Mouse (Mus musculus): ENCODE data around the gene Prkar2b. TPM values are rescaled to one million over a fixed set of nuclear protein-coding genes. Genes with fewer than 3 reads are reported as not detected.
"Not testable (repeated sequence)": the region's sequence is repeated elsewhere in the genome, so short reads cannot be mapped to it uniquely, and the experiment has no call there.

Gene Prkar2b
- total RNA-seq, 4 experiments from 2014 or later = 3.0 to 3.8 (median 3.4) TPM

GRCm38 (mm10) chr12:32009985-32010369 lies 51.1 kb downstream of the Prkar2b start:
- not testable (repeated sequence) for DNase-seq (ENCODE audit: low spot score)

DNA sequence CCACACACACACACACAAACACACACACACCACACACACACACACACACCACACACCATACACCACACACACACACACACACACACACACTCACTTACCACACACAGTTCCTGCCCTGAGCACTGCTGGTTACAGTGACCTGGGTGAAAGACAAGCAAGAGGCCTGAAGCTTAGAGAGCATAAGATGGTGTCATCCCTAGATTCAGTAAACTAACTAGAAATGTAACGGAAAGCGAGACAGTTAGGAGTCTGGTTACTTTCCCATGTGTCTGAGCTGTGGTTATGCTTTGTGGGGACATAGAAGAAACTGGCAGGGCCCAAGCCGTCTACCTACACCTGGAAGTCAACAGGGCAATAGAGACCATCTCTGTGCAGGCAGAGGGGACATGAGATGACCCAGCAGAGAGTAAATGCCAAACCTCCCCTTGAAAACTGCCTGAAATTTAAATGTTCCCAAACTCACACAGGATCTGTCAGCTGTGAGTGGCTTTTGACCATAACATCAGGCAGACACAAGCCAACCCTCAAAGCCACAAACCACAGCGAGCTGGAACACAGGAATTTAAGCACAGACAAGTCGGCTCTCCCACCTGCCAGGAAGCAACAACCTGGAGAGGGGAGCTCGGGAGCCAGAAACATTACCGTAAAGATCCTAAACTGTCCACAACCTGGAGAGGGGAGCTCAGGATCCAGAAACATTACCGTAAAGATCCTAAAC lies 51.7 kb downstream of the Prkar2b start:
- DNase-seq (ENCODE audit: low spot score) = no peak

DNA sequence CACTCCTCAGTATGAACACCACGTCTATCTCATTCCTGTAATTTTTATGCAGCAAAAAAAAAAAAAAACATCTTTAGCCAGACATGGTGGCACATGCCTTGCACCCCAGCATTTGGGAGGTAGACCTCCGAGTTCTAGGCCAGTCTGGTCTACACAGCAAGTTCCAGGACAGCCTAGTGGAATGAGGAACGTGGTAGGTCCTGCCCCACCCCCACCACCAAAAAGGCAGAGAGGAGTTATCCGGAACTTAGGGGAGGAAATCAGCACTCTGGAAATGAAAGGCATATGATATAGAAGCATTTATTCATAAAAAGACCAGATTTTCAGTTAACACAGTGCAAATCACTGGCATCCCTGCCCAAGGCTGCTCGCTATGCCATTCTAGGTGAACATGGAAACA lies 52.4 kb downstream of the Prkar2b start:
- no peak for DNase-seq (ENCODE audit: low spot score)

DNA sequence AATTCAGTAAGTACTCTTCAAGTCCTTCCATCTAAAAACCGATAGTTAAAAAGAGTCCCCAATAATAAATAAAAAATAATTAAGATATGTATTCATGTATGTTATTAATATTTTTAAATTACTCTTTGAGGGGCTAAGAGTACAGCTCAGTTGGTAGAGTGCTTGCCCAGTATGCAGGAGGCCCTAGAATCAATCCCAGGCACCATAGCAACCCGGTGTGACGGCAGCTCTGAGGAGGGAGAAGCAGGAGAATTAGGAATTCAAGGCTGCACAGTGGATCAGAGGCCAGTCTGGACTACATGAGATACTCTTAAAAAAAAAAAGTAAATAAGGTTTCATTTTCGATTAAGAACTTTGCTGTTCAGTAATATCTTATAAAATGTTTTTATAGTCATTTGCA lies 53.5 kb downstream of the Prkar2b start:
- DNase-seq (ENCODE audit: low spot score) = no peak

GRCm38 (mm10) chr12:32007040-32007439 lies 54.1 kb downstream of the Prkar2b start:
- no peak for DNase-seq (ENCODE audit: low spot score)

DNA sequence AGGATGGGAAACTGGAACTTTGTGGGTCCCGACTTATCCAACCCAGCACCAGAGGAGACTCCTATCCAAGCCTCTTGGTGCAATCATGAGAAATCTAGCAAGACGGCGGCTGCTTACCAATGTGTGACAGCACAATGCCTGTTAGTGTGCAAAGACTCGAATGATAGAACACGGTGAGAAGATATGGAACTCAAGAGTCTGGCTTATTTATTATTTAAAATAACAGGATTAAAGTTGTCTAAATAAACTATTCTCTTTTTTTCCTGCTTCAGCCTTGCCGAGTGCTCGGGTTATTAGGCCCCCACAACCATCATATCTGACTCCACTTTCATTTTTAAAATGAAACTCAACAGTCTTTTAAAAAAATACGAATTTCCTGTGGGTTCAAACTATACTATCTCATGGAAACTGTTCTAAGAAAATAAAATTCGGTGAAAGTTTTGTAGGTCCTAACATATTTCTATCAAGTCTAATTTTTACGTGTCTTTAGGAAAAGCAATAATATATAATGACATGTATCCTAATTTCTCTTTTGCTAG lies 54.6 kb downstream of the Prkar2b start:
- no peak for DNase-seq (ENCODE audit: low spot score)

DNA sequence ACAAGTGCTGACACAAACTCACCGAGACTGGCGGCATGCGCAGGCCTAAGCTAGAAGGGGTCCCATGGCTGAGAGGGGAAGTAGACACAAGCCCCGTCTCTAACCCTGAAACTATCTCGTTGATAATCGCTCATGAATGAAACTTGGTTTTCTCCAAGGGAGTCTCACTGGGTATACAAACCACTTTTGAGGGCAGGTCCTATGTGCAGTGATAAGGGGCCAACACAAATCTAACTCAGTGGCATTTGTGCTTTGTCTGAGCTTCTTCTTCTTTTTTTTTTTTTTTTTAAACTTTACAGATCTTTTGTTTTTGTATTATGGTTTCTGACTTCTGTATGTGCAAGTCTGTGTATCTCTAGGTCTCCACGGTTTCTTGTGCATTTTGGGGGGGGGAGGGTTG lies 60.6 kb downstream of the Prkar2b start:
- no peak for DNase-seq (ENCODE audit: low spot score)

DNA sequence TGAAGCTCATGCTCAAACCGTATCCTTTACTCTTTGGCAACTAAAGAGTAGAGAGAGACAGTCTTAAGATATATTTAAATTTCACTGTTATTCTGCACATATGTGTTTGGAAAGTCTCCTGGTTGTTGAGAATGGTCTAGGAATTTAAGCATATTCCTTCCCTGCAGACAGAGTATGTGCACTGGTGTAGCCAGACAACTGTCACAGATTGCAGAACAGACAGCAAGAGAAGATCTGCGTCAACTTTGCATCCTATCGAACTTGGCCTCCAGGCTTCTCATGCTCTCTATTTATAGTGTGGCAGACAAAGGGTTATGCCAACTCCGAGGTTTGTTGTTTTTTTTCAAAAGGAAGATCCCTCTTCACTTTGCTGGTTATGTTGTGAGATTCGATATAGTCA lies 62.4 kb downstream of the Prkar2b start:
- no peak for DNase-seq (ENCODE audit: low spot score)

- DNase-seq (ENCODE audit: low spot score) = no peak
Observed at GRCm38 (mm10) chr12:31997328-31997878, 63.7 kb downstream of the Prkar2b start.

- DNase-seq (ENCODE audit: low spot score) = peak; percentile 13
Observed at GRCm38 (mm10) chr12:31996877-31997276, 64.2 kb downstream of the Prkar2b start.

DNA sequence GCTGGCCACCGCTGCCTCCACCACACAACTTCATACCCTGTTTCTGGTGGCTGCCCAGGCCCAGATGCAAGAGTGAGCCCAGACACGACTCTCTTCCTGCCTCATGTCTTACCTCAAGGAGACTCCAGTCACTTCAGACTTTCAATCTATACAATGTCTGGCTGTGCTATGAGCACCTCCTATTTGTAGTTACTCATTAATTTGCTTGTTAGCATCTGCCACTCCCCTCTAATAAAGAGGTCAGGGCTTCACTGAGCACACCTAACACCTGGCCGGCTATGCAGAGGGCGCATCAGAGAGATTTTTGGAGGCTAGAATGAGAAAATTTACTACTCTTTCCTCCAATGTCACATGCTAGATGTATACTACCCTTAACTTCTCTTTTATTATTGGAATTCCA lies 70.5 kb downstream of the Prkar2b start:
- no peak for DNase-seq (ENCODE audit: low spot score)

GRCm38 (mm10) chr12:31989726-31990125 lies 71.4 kb downstream of the Prkar2b start:
- no peak for DNase-seq (ENCODE audit: low spot score)

- no peak for DNase-seq (ENCODE audit: low spot score)
Observed at GRCm38 (mm10) chr12:31986463-31986862, 74.6 kb downstream of the Prkar2b start.

DNA sequence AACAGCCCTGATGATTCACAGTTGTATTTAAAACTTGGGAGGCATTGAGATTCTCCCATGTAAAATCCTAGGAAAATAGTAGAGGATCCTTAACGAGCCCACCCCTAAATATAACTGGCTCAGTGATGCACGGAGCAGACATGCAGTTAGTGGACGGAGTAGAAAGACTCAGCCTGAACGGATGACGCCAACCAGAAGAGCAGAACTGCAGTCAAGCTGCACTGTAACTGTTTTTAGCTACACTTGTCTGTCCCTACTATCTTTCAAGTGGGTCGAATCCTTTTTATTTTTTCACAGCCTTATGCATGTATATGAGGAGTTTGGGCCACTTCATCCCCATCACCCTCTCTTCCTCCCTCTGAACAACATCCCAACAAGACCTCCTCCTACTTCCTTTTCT lies 75.4 kb downstream of the Prkar2b start:
- DNase-seq (ENCODE audit: low spot score) = no peak

- DNase-seq (ENCODE audit: low spot score) = no peak
Observed at GRCm38 (mm10) chr12:31984664-31985063, 76.4 kb downstream of the Prkar2b start.

DNA sequence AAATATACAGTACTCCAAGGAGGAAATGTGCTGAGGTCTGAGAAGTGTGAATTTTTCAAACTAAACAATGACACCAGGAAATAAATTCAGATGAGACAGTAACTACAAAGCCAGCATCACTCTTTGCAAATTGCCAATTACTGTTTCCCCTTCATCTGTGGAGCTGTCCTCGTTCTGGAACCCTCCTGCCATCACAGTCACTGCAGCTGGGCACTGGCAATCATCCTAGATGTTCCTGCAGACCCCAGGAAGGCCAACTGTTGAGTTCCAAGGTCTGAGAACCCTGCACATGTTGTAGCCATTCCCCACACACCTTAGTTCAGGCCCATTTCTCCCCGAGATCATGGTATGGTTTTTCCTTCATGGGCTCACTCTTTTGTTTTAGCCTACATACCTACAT lies 76.9 kb downstream of the Prkar2b start:
- no peak for DNase-seq (ENCODE audit: low spot score)

DNA sequence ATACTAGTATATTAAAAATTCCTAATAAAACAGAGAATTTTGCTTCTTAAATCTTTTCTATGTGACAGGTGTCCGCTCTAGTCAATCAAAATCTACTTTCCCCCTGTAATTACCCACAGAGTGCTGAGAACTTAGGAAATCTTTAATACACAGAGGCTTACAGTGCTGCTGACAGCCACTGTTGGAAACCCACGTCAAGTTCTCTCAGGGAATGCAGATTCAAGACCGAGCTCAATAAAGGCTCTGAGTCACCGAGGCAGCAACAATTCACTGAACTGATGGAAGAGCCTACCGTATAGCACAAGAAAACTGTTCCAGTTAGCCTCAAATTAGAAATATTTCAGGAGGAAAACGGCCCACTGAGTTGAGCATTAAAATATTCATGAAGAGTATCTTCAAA lies 77.3 kb downstream of the Prkar2b start:
- DNase-seq (ENCODE audit: low spot score) = no peak

DNA sequence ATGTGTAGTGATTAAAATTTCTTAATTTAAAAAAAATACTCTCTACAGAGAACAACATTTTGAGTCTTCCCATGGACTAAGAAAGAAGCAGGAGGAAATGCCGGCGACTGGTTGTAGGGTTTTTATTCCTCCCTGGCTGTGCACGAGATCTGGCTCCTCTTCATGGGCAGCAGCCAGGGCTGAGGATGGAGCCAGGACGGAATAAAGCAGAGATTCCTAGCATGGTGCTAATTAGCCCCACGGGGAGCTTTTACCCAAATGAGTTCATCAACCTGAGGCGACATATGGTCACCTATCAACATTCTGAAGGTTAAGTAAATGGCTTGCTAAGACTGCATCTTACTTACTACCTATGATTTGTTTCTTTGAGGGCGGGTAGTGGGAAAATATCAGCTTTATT lies 77.9 kb downstream of the Prkar2b start:
- no peak for DNase-seq (ENCODE audit: low spot score)

- no peak for DNase-seq (ENCODE audit: low spot score)
Observed at GRCm38 (mm10) chr12:31977613-31978195, 83.4 kb downstream of the Prkar2b start.

GRCm38 (mm10) chr12:31976544-31976943 lies 84.6 kb downstream of the Prkar2b start:
- no peak for DNase-seq (ENCODE audit: low spot score)

DNA sequence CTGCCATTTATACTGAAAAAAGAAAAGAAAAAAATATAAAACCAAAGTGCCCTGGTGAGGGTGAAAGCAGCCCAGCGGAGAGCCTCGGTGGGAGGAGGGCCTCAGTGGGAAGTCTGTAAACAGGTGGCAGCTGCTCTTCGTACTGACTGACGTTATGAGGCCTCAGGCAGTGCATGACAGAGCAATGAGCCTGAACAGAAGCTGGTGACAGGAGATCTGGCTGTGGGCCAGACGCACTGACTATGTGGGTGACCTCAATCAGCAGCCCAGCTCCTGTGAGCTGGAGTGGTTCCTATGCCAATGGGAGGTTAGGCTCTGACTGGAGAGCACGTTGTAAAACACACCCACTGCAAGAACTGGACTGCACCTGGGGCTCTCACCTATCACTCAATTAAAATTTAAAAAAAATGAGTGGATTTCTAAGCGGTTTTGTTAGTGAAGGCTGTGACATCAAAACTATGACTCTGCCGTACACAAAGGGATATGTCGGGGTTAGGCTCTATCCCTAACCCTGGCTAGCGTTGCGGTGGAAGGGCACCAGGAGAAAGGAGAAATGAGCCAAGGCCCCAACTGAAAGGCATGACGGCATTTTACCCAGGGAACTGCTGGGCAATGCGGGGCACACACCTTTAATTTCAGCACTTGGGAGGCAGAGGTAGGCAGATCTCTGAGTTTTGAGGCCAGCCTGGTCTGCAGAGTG lies 87.5 kb downstream of the Prkar2b start:
- DNase-seq (ENCODE audit: low spot score) = peak; percentile 65

DNA sequence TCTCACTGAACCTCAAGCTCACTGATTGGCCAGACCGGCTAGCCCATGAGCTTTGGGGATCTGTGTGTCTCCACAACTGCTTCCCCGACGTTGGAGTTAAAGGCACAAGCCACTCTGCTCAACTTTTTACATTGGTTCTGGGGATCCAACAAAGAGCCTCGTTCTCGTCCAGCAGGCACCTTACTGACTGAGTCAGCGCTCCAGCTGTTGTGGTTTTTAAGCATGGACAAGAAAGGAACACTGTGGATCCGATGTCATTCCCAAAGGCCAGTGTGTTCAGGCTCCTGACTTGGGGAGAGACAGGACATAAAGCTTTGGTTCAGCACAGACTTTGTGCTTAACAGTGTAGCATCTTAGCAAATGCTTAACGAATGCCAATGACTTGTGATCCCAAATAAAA lies 89.5 kb downstream of the Prkar2b start:
- no peak for DNase-seq (ENCODE audit: low spot score)

Measured in heart, adult 8-10 months (tissue).